Mouse (Mus musculus) ES-E14 (cell line): ENCODE results near the gene Fau.

Experiments
- CHD2 ChIP-seq: IDR thresholded peaks from 2 replicates; pipeline ENCODE4 v1.6.1; 2014; ENCODE audit warnings: mild to moderate bottlenecking, low read depth, low read length, inconsistent platforms
- ZC3H11A ChIP-seq: IDR thresholded peaks from 2 replicates; pipeline ENCODE4 v1.6.1; 2012; ENCODE audit warnings: low read depth, mild to moderate bottlenecking, inconsistent platforms, low read length, borderline replicate concordance
- ZNF384 ChIP-seq: IDR thresholded peaks from 2 replicates; pipeline ENCODE4 v1.6.1; 2012; ENCODE audit warnings: low read depth, low read length, inconsistent platforms

- TF ChIP-seq ZC3H11A, result no peak
- TF ChIP-seq ZNF384, result no peak
- TF ChIP-seq CHD2, result no peak
These were observed 15.4 kb upstream of the Fau start for GRCm38 (mm10) chr19:6042293-6042692.
